Mouse (Mus musculus) embryonic fibroblast, embryonic 13.5 days (primary cell): ENCODE measurements around the gene Trp73.

Experiments
- CTCF ChIP-seq: IDR thresholded peaks from 2 replicates; pipeline ENCODE4 v1.5.1; 2011; ENCODE audit warnings: mild to moderate bottlenecking, control low read depth, low read length, moderate library complexity, borderline replicate concordance; ENCODE audit not compliant: insufficient read depth
- POLR2A ChIP-seq: IDR thresholded peaks from 2 replicates; pipeline ENCODE4 v1.6.1; 2011; ENCODE audit warnings: low read depth, mild to moderate bottlenecking, control low read depth, low read length, moderate library complexity

DNA sequence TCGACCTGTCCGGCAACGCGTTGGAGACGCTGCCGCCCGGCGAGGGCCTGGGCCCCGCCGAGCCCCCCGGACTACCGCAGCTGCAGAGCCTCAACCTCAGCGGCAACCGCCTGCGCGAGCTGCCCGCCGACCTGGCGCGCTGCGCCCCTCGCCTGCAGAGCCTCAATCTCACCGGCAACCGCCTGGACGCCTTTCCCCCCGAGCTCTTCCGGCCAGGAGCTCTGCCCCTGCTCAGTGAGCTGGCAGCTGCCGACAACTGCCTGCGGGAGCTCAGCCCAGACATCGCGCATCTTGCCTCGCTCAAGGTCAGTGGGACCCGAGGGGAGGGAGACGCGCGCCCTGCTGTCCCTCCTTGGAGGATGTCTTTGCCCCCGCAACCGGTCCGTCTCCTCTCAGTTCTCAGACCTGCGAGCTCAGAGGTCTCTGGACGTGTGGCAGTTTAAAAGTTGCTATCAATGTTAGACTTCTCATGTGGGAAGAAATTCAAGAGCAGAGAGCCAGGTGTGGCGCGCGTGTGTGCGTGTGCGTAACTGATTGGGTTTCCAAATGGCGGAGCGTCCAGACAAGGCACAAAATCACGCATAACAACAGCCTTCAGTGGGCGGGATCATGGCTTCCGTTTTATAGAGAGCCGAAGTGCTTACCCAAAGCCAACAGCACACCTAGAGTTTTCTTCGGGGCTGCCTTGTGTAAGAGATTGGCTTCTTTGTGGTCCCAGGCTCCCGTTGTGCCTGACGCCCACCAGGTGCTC lies 127.7 kb downstream of the Trp73 start:
- TF ChIP-seq POLR2A (no peak), CTCF (no peak)
